Mouse (Mus musculus) heart, postnatal 0 days (tissue): ENCODE data around the gene Sp6. TPM values are rescaled to one million over a fixed set of nuclear protein-coding genes. Genes with fewer than 3 reads are reported as not detected.

ENCODE experiments used
- ATAC-seq: fragments of 200-750 bp; cut with Nextera tagmentation; 2 replicates; pipeline ENCODE4 v1.8.0; 2017; ENCODE audit warnings: low read depth, moderate number of reproducible peaks, moderate library complexity; ENCODE audit not compliant: insufficient read depth
- DNase-seq: peaks from one replicate; pipeline ENCODE4 v3.0.0-alpha.2; 2016; ENCODE audit warnings: low spot score
- H3K27ac ChIP-seq: fragments of 300-500 bp; sonication (generic); 2 replicates; pipeline ENCODE4 v1.5.1; 2014; ENCODE audit warnings: low read depth, mild to moderate bottlenecking
- H3K27me3 ChIP-seq: fragments of 300-500 bp; sonication (generic); 2 replicates; pipeline ENCODE4 v1.6.1; 2014; ENCODE audit warnings: low read length, mixed read lengths; ENCODE audit not compliant: control insufficient read depth, insufficient read depth
- H3K36me3 ChIP-seq: fragments of 300-500 bp; sonication (generic); replicated peaks from 2 replicates; pipeline ENCODE4 v1.6.1; 2014; ENCODE audit warnings: low read length, mixed read lengths; ENCODE audit not compliant: control insufficient read depth, insufficient read depth
- H3K4me1 ChIP-seq: fragments of 300-500 bp; sonication (generic); 2 replicates; pipeline ENCODE4 v1.6.1; 2014; ENCODE audit warnings: antibody characterized with exemption; ENCODE audit not compliant: control insufficient read depth, insufficient read depth
- H3K4me2 ChIP-seq: fragments of 300-500 bp; sonication (generic); 2 replicates; pipeline ENCODE4 v1.6.1; 2014; ENCODE audit warnings: low read depth, mild to moderate bottlenecking, low read length, moderate library complexity
- H3K4me3 ChIP-seq: fragments of 300-500 bp; sonication (generic); 2 replicates; pipeline ENCODE4 v1.5.1; 2014; ENCODE audit warnings: low read depth, low read length
- H3K9ac ChIP-seq: fragments of 300-500 bp; sonication (generic); replicated peaks from 2 replicates; pipeline ENCODE4 v1.6.1; 2014; ENCODE audit warnings: low read depth, low read length, mixed read lengths
- H3K9me3 ChIP-seq: fragments of 300-500 bp; sonication (generic); replicated peaks from 2 replicates; pipeline ENCODE4 v1.6.1; 2016; ENCODE audit warnings: low read length; ENCODE audit not compliant: control insufficient read depth
- CTCF ChIP-seq: IDR thresholded peaks from 2 replicates; pipeline ENCODE4 v1.5.1; 2016; ENCODE audit warnings: antibody characterized with exemption, control low read depth, low read depth
- EP300 ChIP-seq: IDR thresholded peaks from 2 replicates; pipeline ENCODE4 v1.6.1; 2016; ENCODE audit warnings: antibody characterized with exemption, low read depth
- WGBS: fragments of 180-500 bp; shearing (Covaris S2); extraction: QIAGEN DNeasy Blood & Tissue Kit; methylation state at CpG from one replicate; pipeline ENCODE4 v1.1.7; 2014; 5-methylcytosine and 5-hydroxymethylcytosine counted together
- microRNA-seq: library from miRNA; unstranded; fragments of <30 nt; microRNA quantifications from one replicate; pipeline ENCODE4, GENCODE M21; 2016
- polyA plus RNA-seq: library from polyadenylated mRNA; unstranded; fragments of >200 nt; fragmentation: Nextera tagmentation; extraction: Ambion mirVana; gene quantifications from 2 replicates; pipeline ENCODE4 v1.2.1, GENCODE M21; 2015
- total RNA-seq: library from RNA; depleted of rRNA; stranded (reverse); fragments of >200 nt; gene quantifications from 2 replicates; pipeline ENCODE4 v1.2.3, GENCODE M21; 2014; ENCODE audit warnings: low replicate concordance; rRNA removed

The Sp6 gene
- total and polyA plus RNA-seq, 2 experiments from 2014 or later: 0.04 TPM; not detected in 1

GRCm38 (mm10) chr11:97071129-97071528 is 57.9 kb downstream of the Sp6 start:
- Histone ChIP-seq H3K4me1 (no peaks in the 10 kb centered on the region), H3K27me3 (no peaks in the 10 kb centered on the region), H3K4me3 (no peak overlapping the region), H3K36me3 (peaks cover 19% of the 10 kb centered on the region), H3K9me3 (no peaks in the 10 kb centered on the region), H3K4me2 (no peak overlapping the region), H3K9ac (no peak overlapping the region), H3K27ac (peak overlapping the region; percentile 59)
- DNase-seq (peak; percentile 86), ATAC-seq (peak; percentile 93)
- TF ChIP-seq EP300 (peak; percentile 79), CTCF (no peak)
- 14% methylated on average over 1 of the region's 1 CpGs for WGBS

- no peaks in the 10 kb centered on the region for H3K27me3 ChIP-seq
- H3K4me3 ChIP-seq: no peak overlapping the region
- DNase-seq: peak; percentile 51
- H3K4me1 ChIP-seq: no peaks in the 10 kb centered on the region
- no peak overlapping the region for H3K4me2 ChIP-seq
- H3K9ac ChIP-seq: no peak overlapping the region
- WGBS: 31% methylated on average over 3 of the region's 3 CpGs
- TF ChIP-seq EP300 (no peak), CTCF (peak; percentile 86)
- no peaks in the 10 kb centered on the region for H3K9me3 ChIP-seq
- H3K36me3 ChIP-seq: peaks cover 13% of the 10 kb centered on the region
- ATAC-seq: no peak; the same call in 1 of the 2 replicates
- H3K27ac ChIP-seq: no peak overlapping the region
These were observed 59.3 kb downstream of the Sp6 start for GRCm38 (mm10) chr11:97072533-97072932.

GRCm38 (mm10) chr11:97074235-97074634 is 61.0 kb downstream of the Sp6 start:
- Histone ChIP-seq H3K9me3 (no peaks in the 10 kb centered on the region), H3K36me3 (no peaks in the 10 kb centered on the region), H3K4me1 (no peaks in the 10 kb centered on the region), H3K27me3 (no peaks in the 10 kb centered on the region), H3K4me3 (no peak overlapping the region), H3K9ac (no peak overlapping the region), H3K4me2 (no peak overlapping the region), H3K27ac (no peak overlapping the region)
- TF ChIP-seq CTCF (no peak), EP300 (no peak)
- DNase-seq (no peak), ATAC-seq (no peak)
- 50% methylated on average over 8 of the region's 8 CpGs for WGBS

Small RNAs within 50 kb of the gene (microRNA-seq; reads per million reads assigned to microRNA genes)
- gene Mir8103: 0.71 reads per million

Other genes with a start within 250 kb of the Sp6 start
- gene Snx11, start 235.8 kb upstream of the Sp6 start, total RNA-seq: 14.4 and 14.8 TPM in 2 replicates
- 9.0 and 10.2 TPM in 2 replicates for gene Snx11, start 235.8 kb upstream of the Sp6 start, polyA plus RNA-seq
- gene Cbx1, start 224.3 kb upstream of the Sp6 start, total RNA-seq: 9.9 and 24.9 TPM in 2 replicates
- gene Cbx1, start 224.3 kb upstream of the Sp6 start, polyA plus RNA-seq: 35.6 and 42.0 TPM in 2 replicates
- gene Nfe2l1, start 183.4 kb upstream of the Sp6 start, total RNA-seq: 98.8 and 99.1 TPM in 2 replicates
- gene Nfe2l1, start 183.4 kb upstream of the Sp6 start, polyA plus RNA-seq: 81.2 and 83.5 TPM in 2 replicates
- 45.8 and 54.7 TPM in 2 replicates for gene Copz2, start 163.5 kb upstream of the Sp6 start, total RNA-seq
- gene Copz2, start 163.5 kb upstream of the Sp6 start, polyA plus RNA-seq: 119 and 123 TPM in 2 replicates
- gene Cdk5rap3, start 96.9 kb upstream of the Sp6 start, total RNA-seq: 23.6 and 25.2 TPM in 2 replicates
- gene Cdk5rap3, start 96.9 kb upstream of the Sp6 start, polyA plus RNA-seq: 45.1 and 46.7 TPM in 2 replicates
- gene Prr15l, start 85.3 kb upstream of the Sp6 start, total RNA-seq: 0.39 TPM in 1 of 2 replicates, not detected in the other
- 1.2 and 1.3 TPM in 2 replicates for gene Prr15l, start 85.3 kb upstream of the Sp6 start, polyA plus RNA-seq
- gene Pnpo, start 69.4 kb upstream of the Sp6 start, total RNA-seq: 20.9 and 27.3 TPM in 2 replicates
- 25.0 and 28.1 TPM in 2 replicates for gene Pnpo, start 69.4 kb upstream of the Sp6 start, polyA plus RNA-seq
- 6.2 and 6.8 TPM in 2 replicates for gene Sp2, start 30.4 kb upstream of the Sp6 start, total RNA-seq
- 8.9 and 9.0 TPM in 2 replicates for gene Sp2, start 30.4 kb upstream of the Sp6 start, polyA plus RNA-seq
- 29.3 and 31.7 TPM in 2 replicates for gene Scrn2, start 16.5 kb downstream of the Sp6 start, total RNA-seq
- gene Scrn2, start 16.5 kb downstream of the Sp6 start, polyA plus RNA-seq: 16.6 and 19.0 TPM in 2 replicates
- 0.80 TPM in 1 of 2 replicates, not detected in the other for gene Lrrc46, start 28.0 kb downstream of the Sp6 start, total RNA-seq
- gene Lrrc46, start 28.0 kb downstream of the Sp6 start, polyA plus RNA-seq: 0.53 and 0.65 TPM in 2 replicates
- 77.7 and 81.2 TPM in 2 replicates for gene Mrpl10, start 28.2 kb downstream of the Sp6 start, total RNA-seq
- gene Mrpl10, start 28.2 kb downstream of the Sp6 start, polyA plus RNA-seq: 67.0 and 67.3 TPM in 2 replicates
- gene Osbpl7, start 37.2 kb downstream of the Sp6 start, total RNA-seq: 8.6 and 10.6 TPM in 2 replicates
- 2.7 and 3.0 TPM in 2 replicates for gene Osbpl7, start 37.2 kb downstream of the Sp6 start, polyA plus RNA-seq
- not detected in 2 replicates for gene Tbx21, start 101.9 kb downstream of the Sp6 start, total RNA-seq
- gene Tbx21, start 101.9 kb downstream of the Sp6 start, polyA plus RNA-seq: not detected in 2 replicates
- 8.9 and 27.8 TPM in 2 replicates for gene Tbkbp1, start 138.1 kb downstream of the Sp6 start, total RNA-seq
- 2.8 and 3.4 TPM in 2 replicates for gene Tbkbp1, start 138.1 kb downstream of the Sp6 start, polyA plus RNA-seq
- gene Kpnb1, start 174.5 kb downstream of the Sp6 start, total RNA-seq: 68.2 and 74.8 TPM in 2 replicates
- gene Kpnb1, start 174.5 kb downstream of the Sp6 start, polyA plus RNA-seq: 17.9 and 18.4 TPM in 2 replicates